Mouse (Mus musculus): ENCODE data around the gene A030003K21Rik. TPM values are rescaled to one million over a fixed set of nuclear protein-coding genes. Genes with fewer than 3 reads are reported as not detected.
"Not testable (repeated sequence)": the region's sequence is repeated elsewhere in the genome, so short reads cannot be mapped to it uniquely, and the experiment has no call there.

A030003K21Rik gene
- polyA plus RNA-seq, 1 experiment from 2014 or later: not detected

DNA sequence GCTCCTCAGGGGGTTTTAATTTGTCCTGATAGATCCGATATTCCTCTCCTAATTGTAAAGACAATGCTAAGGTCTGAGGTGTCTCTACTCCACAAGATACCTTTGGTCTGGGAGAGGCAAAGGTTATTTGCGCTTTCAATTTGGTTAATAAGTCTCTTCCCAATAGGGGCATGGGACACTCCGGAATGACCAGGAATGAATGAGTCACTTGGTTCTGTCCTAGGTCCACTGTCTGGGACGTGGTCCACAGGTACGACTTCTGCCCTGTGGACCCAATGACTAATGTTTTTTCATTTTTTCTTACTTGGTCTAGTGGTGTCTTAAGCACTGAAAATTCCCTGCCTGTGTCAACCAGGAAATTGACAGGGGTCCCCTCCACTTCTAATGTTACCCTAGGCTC, 4.5 kb downstream of the A030003K21Rik start:
- WGBS: 93% methylated on average over 5 of the region's 5 CpGs
- H3K36me3 ChIP-seq (ENCODE audit: control insufficient read depth, insufficient read depth, low read length): no peaks in the 10 kb centered on the region
- no peaks in the 10 kb centered on the region for H3K27me3 ChIP-seq (ENCODE audit: control insufficient read depth, insufficient read depth, low read length)
- H3K9me3 ChIP-seq (replicated peaks; ENCODE audit: control insufficient read depth, low read length): no peaks in the 10 kb centered on the region
- H3K27ac ChIP-seq (ENCODE audit: low read length): no peak overlapping the region
- no peak overlapping the region for H3K4me2 ChIP-seq (ENCODE audit: low read depth, low read length)
- no peak for ATAC-seq (ENCODE audit: insufficient read depth, low FRiP score)
- H3K9ac ChIP-seq (ENCODE audit: low read length): no peak overlapping the region
- H3K4me1 ChIP-seq (ENCODE audit: control insufficient read depth, insufficient read depth, low read length): no peaks in the 10 kb centered on the region
- H3K4me3 ChIP-seq (replicated peaks; ENCODE audit: low read length): no peak overlapping the region

DNA sequence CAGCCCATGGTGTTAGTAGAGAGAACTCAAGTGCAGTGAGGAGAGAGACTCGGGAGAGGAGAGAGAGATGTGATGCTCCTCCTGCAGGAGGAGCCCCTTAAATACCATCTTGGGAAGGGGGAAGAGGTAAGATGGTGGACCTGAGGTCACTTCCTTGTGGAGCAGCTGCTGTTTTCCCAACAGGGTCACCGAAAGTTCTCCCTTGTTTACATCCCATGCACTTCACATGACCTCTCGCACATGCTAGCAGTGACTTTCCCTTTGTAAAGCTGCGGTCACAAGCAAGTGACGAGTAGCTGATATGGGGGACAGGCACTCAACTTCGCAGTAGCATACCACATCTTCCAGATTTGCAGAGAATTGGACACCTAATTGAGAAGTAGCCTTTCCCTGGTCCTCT, 11.9 kb downstream of the A030003K21Rik start, which contains the start of gene Gm6217:
Gm6217 (minus strand) TSS at position 74 of the 400 bp plus-strand sequence.
- H3K27ac ChIP-seq (ENCODE audit: low read length); H3K27me3 ChIP-seq (ENCODE audit: control insufficient read depth, insufficient read depth, low read length); H3K4me1 ChIP-seq (ENCODE audit: control insufficient read depth, insufficient read depth, low read length); ATAC-seq (ENCODE audit: insufficient read depth, low FRiP score); H3K9ac ChIP-seq (ENCODE audit: low read length); H3K36me3 ChIP-seq (ENCODE audit: control insufficient read depth, insufficient read depth, low read length); H3K4me3 ChIP-seq (replicated peaks; ENCODE audit: low read length); H3K4me2 ChIP-seq (ENCODE audit: low read depth, low read length); H3K9me3 ChIP-seq (replicated peaks; ENCODE audit: control insufficient read depth, low read length): not testable (repeated sequence)
- WGBS: no CpG with 5 or more reads among the region's 6 CpGs

DNA sequence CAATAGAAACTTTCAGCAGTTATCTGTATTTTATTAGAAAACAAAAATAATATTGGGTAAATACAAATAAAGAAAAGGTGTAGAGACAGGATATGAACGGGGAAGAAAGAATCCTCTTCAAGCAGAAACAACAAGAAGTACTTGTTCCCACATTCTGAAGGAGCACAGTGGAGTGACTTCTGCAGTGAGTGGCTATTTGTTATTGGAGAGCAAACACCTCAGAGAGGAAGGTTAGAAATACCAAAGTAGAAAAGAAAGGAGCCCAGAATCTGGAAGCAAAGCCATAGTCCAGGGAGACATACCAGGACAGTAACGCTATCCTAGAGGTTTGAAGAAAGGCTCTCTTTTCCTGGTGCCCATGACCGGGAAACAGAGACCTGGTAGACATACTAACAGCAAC, 12.6 kb downstream of the A030003K21Rik start:
- H3K9me3 ChIP-seq (replicated peaks; ENCODE audit: control insufficient read depth, low read length); H3K9ac ChIP-seq (ENCODE audit: low read length); H3K4me2 ChIP-seq (ENCODE audit: low read depth, low read length); ATAC-seq (ENCODE audit: insufficient read depth, low FRiP score); H3K27me3 ChIP-seq (ENCODE audit: control insufficient read depth, insufficient read depth, low read length); H3K4me1 ChIP-seq (ENCODE audit: control insufficient read depth, insufficient read depth, low read length); H3K27ac ChIP-seq (ENCODE audit: low read length); H3K4me3 ChIP-seq (replicated peaks; ENCODE audit: low read length); H3K36me3 ChIP-seq (ENCODE audit: control insufficient read depth, insufficient read depth, low read length): not testable (repeated sequence)
- WGBS: 86% methylated on average over 2 of the region's 3 CpGs

DNA sequence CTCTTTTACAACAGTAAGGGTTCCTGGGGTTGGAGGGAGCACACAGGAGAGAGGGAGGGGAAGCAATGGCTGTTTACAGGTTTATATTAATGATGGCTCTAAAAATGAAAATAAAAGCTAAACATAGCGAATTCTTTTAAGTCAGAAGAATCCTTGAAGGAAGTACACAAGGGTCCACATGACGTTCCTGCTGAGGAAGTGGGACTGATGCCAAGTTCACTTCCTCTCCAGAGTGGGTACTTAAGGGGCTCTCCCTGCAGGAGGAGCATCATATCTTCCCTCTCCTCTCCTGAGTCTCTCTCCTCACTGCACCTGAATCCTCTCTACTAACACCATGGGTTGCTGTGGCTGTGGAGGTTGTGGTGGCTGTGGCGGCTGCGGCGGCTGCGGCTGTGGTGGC, 18.5 kb downstream of the A030003K21Rik start, which contains the start of gene A030014E15Rik:
A030014E15Rik (plus strand) TSS at position 268 of the 400 bp plus-strand sequence.
- ATAC-seq (ENCODE audit: insufficient read depth, low FRiP score): no peak
- WGBS: 76% methylated on average over 6 of the region's 6 CpGs

DNA sequence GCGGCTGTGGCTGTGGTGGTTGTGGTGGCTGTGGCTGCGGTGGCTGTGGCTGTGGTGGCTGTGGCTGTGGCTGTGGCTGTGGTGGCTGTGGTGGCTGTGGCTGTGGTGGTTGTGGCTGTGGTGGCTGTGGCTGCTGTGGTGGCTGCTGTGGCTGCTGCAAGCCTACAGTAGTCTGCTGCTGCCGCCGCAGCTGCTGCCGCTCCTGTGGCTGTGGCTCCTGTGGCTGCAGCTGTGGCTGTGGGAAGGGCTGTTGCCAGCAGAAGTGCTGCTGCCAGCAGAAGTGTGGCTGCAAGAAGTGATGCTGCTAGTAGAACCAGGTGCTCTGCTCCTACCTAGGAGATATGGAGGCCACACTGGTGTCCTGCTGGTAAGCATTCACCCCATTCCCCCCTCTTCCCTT, 29.8 kb downstream of the A030003K21Rik start:
- H3K36me3 ChIP-seq (ENCODE audit: control insufficient read depth, insufficient read depth, low read length); H3K27ac ChIP-seq (ENCODE audit: low read length); ATAC-seq (ENCODE audit: insufficient read depth, low FRiP score); H3K4me2 ChIP-seq (ENCODE audit: low read depth, low read length); H3K9me3 ChIP-seq (replicated peaks; ENCODE audit: control insufficient read depth, low read length); H3K27me3 ChIP-seq (ENCODE audit: control insufficient read depth, insufficient read depth, low read length); H3K4me1 ChIP-seq (ENCODE audit: control insufficient read depth, insufficient read depth, low read length); H3K4me3 ChIP-seq (replicated peaks; ENCODE audit: low read length); H3K9ac ChIP-seq (ENCODE audit: low read length): not testable (repeated sequence)
- WGBS: 89% methylated on average over 5 of the region's 5 CpGs

More for the DNA sequence above, 18.5 kb downstream of the A030003K21Rik start, which contains the start of gene A030014E15Rik:
- H3K9ac ChIP-seq (ENCODE audit: low read length): no peak within 1 kb of the TSS
- H3K27ac ChIP-seq (ENCODE audit: low read length): no peak within 1 kb of the TSS
- no peak within 1 kb of the TSS for H3K4me3 ChIP-seq (replicated peaks; ENCODE audit: low read length)
- no peak within 1 kb of the TSS for H3K4me2 ChIP-seq (ENCODE audit: low read depth, low read length)
- no peaks in the 10 kb centered on the region for H3K36me3 ChIP-seq (ENCODE audit: control insufficient read depth, insufficient read depth, low read length)
- H3K9me3 ChIP-seq (replicated peaks; ENCODE audit: control insufficient read depth, low read length): no peaks in the 10 kb centered on the region
- no peaks in the 10 kb centered on the region for H3K27me3 ChIP-seq (ENCODE audit: control insufficient read depth, insufficient read depth, low read length)
- H3K4me1 ChIP-seq (ENCODE audit: control insufficient read depth, insufficient read depth, low read length): no peaks in the 10 kb centered on the region

DNA sequence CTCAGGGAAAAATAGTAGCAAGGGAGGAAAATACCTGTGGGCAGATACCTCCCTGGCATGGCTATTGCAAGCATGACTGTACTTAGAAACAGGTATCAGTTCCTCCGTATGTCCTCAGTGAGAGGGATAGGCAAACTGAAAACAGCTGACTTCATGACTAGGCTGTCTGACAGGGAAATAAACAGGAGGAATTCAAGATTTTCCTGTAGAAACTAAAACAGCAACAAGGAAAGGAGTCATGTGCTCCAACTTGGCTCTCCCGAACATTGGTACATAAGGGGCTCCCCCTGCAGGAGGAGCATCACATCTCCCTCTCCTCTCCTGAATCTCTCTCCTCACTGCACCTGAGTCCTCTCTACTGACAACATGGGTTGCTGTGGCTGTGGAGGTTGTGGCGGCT, 30.2 kb downstream of the A030003K21Rik start, which contains the start of gene A030005L19Rik:
A030005L19Rik (plus strand) TSS at position 301 of the 400 bp plus-strand sequence.
- no peak within 1 kb of the TSS for H3K4me2 ChIP-seq (ENCODE audit: low read depth, low read length)
- no peak within 1 kb of the TSS for H3K9ac ChIP-seq (ENCODE audit: low read length)
- no peak within 1 kb of the TSS for H3K27ac ChIP-seq (ENCODE audit: low read length)
- no peaks in the 10 kb centered on the region for H3K27me3 ChIP-seq (ENCODE audit: control insufficient read depth, insufficient read depth, low read length)
- H3K9me3 ChIP-seq (replicated peaks; ENCODE audit: control insufficient read depth, low read length): no peaks in the 10 kb centered on the region
- no peak for ATAC-seq (ENCODE audit: insufficient read depth, low FRiP score)
- no peak within 1 kb of the TSS for H3K4me3 ChIP-seq (replicated peaks; ENCODE audit: low read length)
- no peaks in the 10 kb centered on the region for H3K4me1 ChIP-seq (ENCODE audit: control insufficient read depth, insufficient read depth, low read length)
- H3K36me3 ChIP-seq (ENCODE audit: control insufficient read depth, insufficient read depth, low read length): no peaks in the 10 kb centered on the region
- WGBS: 80% methylated on average over 3 of the region's 3 CpGs

DNA sequence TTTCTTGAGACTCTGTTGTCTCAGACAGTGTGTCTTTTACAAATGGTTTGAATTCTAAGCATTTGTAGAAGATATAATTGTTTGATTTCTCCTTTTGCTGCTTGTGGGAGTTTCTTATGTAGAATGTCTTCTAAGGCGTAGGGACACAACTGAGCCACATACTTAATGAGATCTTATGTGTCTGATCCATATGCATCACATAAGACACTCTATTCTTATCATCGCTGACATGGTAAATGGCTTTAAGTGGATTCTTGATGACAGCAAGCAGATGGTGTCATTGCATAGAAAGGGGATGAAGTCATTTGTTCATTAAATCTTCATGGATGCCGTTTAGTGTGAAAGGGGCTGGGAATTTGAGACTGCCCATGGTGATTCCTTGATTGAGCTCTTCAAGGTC, 37.3 kb downstream of the A030003K21Rik start:
- Histone ChIP-seq H3K27ac (ENCODE audit: low read length) (no peak overlapping the region), H3K4me1 (ENCODE audit: control insufficient read depth, insufficient read depth, low read length) (no peaks in the 10 kb centered on the region), H3K27me3 (ENCODE audit: control insufficient read depth, insufficient read depth, low read length) (no peaks in the 10 kb centered on the region), H3K9me3 (replicated peaks; ENCODE audit: control insufficient read depth, low read length) (no peaks in the 10 kb centered on the region), H3K4me2 (ENCODE audit: low read depth, low read length) (no peak overlapping the region), H3K36me3 (ENCODE audit: control insufficient read depth, insufficient read depth, low read length) (0 out of 2 replicates have a peak, but pooled peaks cover 5% of the 10 kb centered on the region), H3K9ac (ENCODE audit: low read length) (no peak overlapping the region), H3K4me3 (replicated peaks; ENCODE audit: low read length) (no peak overlapping the region)
- 69% methylated on average over 3 of the region's 3 CpGs for WGBS
- ATAC-seq (ENCODE audit: insufficient read depth, low FRiP score): no peak

DNA sequence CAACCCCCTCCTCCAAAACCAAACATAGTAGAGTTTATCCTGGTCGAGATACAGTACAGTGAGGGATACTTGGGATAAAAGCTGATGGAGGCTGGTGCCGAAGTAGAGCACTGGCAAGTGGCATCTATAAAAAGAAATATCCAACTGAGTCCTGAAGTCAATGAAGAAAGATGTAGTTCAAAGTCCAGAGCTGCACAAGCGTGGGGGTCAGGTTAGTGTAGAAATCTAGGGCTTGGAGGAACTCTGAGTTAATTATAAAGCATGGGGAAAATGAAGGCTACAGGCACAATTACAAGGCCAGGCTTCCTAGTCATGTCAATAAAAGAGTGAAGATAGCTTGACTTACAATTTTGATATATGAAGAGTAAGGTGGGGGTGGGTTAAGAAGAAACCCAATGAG, 42.0 kb downstream of the A030003K21Rik start:
- 90% methylated on average over 3 of the region's 3 CpGs for WGBS
- ATAC-seq (ENCODE audit: insufficient read depth, low FRiP score): no peak

DNA sequence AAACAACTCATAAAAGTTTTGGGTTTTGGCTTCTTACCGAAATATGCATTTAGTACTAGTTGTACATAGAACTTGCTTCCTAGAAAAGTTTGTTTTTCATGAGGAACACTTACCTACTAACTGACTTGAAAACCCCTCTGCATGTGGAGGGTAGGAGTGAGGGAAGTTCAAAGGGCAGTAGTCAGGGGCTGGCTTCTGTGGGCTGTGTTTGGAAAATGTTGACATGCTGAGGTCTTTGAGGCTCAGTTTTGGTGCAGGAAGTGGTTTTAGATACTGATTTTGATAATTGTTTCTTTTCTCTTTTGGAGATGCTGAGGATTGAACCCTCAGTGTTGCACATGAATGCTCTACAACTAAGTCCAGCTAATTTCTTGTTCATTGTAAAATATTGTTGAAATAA, 42.6 kb downstream of the A030003K21Rik start:
- no peak overlapping the region for H3K9ac ChIP-seq (ENCODE audit: low read length)
- H3K4me3 ChIP-seq (replicated peaks; ENCODE audit: low read length): no peak overlapping the region
- H3K27me3 ChIP-seq (ENCODE audit: control insufficient read depth, insufficient read depth, low read length): no peaks in the 10 kb centered on the region
- 0 out of 2 replicates have a peak, but pooled peaks cover 5% of the 10 kb centered on the region for H3K36me3 ChIP-seq (ENCODE audit: control insufficient read depth, insufficient read depth, low read length)
- no peak for ATAC-seq (ENCODE audit: insufficient read depth, low FRiP score)
- no peaks in the 10 kb centered on the region for H3K4me1 ChIP-seq (ENCODE audit: control insufficient read depth, insufficient read depth, low read length)
- H3K9me3 ChIP-seq (replicated peaks; ENCODE audit: control insufficient read depth, low read length): no peaks in the 10 kb centered on the region
- H3K27ac ChIP-seq (ENCODE audit: low read length): no peak overlapping the region
- H3K4me2 ChIP-seq (ENCODE audit: low read depth, low read length): no peak overlapping the region
- 93% methylated on average over 1 of the region's 1 CpGs for WGBS

More for the DNA sequence above, 42.0 kb downstream of the A030003K21Rik start:
- Histone ChIP-seq H3K9ac (ENCODE audit: low read length) (no peak overlapping the region), H3K4me1 (ENCODE audit: control insufficient read depth, insufficient read depth, low read length) (no peaks in the 10 kb centered on the region), H3K27ac (ENCODE audit: low read length) (no peak overlapping the region), H3K9me3 (replicated peaks; ENCODE audit: control insufficient read depth, low read length) (no peaks in the 10 kb centered on the region), H3K4me3 (replicated peaks; ENCODE audit: low read length) (no peak overlapping the region), H3K4me2 (ENCODE audit: low read depth, low read length) (no peak overlapping the region), H3K27me3 (ENCODE audit: control insufficient read depth, insufficient read depth, low read length) (no peaks in the 10 kb centered on the region), H3K36me3 (ENCODE audit: control insufficient read depth, insufficient read depth, low read length) (0 out of 2 replicates have a peak, but pooled peaks cover 5% of the 10 kb centered on the region)
